Mouse (Mus musculus): ENCODE measurements at regions not wholly inside any gene's neighbourhood (a gene's known extent, or its start where the extent isn't known, plus 50 kb on each side); places are given as distances from the start of the nearest gene placed in this dataset.

DNA sequence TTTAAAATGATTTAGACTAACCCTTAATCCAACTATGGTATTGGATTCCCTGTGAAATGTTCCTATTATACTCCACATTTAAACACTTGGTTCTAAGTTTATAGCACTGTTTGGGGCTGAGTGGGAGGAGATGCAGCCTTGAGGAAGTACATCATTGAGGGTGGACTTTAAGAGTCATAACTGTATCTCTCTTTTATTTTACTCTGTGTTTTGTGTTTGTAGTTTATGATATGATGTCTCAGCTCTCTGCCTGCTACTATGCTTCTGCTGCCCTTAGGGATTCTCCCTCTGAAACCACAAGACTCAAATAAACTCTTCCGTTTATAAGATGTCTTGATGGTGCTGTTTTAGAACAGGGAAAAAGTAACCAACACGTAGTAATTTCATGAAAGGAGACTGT lies 797.7 kb upstream of the Sel1l start:
- no peak for DNase-seq (ENCODE audit: low spot score in 2 of 2)

- DNase-seq (ENCODE audit: low spot score in 2 of 2), result no peak
Measured at GRCm38 (mm10) chr12:92645006-92645624, 796.2 kb upstream of the Sel1l start.

GRCm38 (mm10) chr12:92619120-92619519 lies 770.2 kb upstream of the Sel1l start:
- no peak for DNase-seq (ENCODE audit: low spot score in 2 of 2)

- DNase-seq (ENCODE audit: low spot score in 2 of 2), result no peak
Measured at GRCm38 (mm10) chr12:92618519-92618918, 769.6 kb upstream of the Sel1l start.

DNA sequence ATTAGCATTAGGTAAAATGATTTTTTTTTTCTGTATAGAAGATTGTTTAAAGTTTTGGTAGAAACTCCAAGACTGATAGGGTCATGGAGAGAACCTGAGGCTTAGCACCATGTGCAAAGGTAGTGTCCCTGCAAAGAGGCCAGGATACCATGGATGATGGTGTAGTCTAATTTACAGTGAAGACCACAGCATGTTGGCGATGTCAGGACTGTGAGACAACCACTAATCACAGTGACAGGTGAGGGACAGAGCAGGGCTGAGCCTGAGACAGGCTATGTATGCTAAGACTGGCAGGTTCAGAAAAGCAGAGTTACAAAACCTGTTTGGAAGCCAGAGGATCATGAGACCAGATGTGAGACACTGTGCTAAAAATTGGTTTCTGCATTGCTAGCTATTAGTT lies 752.7 kb upstream of the Sel1l start:
- DNase-seq (ENCODE audit: low spot score in 2 of 2), result no peak

- no peak for DNase-seq (ENCODE audit: low spot score in 2 of 2)
Measured at GRCm38 (mm10) chr12:92589725-92590124, 740.8 kb upstream of the Sel1l start.

- no peak for DNase-seq (ENCODE audit: low spot score in 2 of 2)
Measured at GRCm38 (mm10) chr12:92589305-92589704, 740.3 kb upstream of the Sel1l start.

- no peak for DNase-seq (ENCODE audit: low spot score in 2 of 2)
Measured at GRCm38 (mm10) chr12:92578596-92578995, 729.6 kb upstream of the Sel1l start.

Measured in spleen, postnatal 4 days (tissue).